Mouse (Mus musculus): Measurements from ENCODE around the gene Sprtn. TPM values are rescaled to one million over a fixed set of nuclear protein-coding genes. Genes with fewer than 3 reads are reported as not detected.

Sprtn gene
- polyA plus RNA-seq, 2 experiments, result 11.3 to 16.5 TPM

GRCm38 (mm10) chr8:124950865-124951264 lies 53.2 kb downstream of the Sprtn start:
- H3K27me3 ChIP-seq (ENCODE audit: control insufficient read depth, insufficient read depth, low read length), result no peaks in the 10 kb centered on the region
- H3K9ac ChIP-seq (ENCODE audit: low read depth, low read length, severe bottlenecking), result no peak overlapping the region
- H3K4me2 ChIP-seq (replicated peaks; ENCODE audit: low read depth, low read length, severe bottlenecking), result peak overlapping the region; percentile 85; the same call in 1 of the 2 replicates
- no peaks in the 10 kb centered on the region for H3K9me3 ChIP-seq (ENCODE audit: control insufficient read depth, low read length)
- H3K36me3 ChIP-seq (ENCODE audit: control insufficient read depth, insufficient read depth, low read length), result no peaks in the 10 kb centered on the region; the same call in 1 of the 2 replicates
- DNase-seq (ENCODE audit: low spot score) (no peak), ATAC-seq (ENCODE audit: low FRiP score, low read depth) (no peak)
- H3K27ac ChIP-seq (replicated peaks; ENCODE audit: low read depth, low read length), result no peak overlapping the region
- H3K4me1 ChIP-seq (ENCODE audit: control insufficient read depth, insufficient read depth, low read length), result peaks cover 21% of the 10 kb centered on the region
- 75% methylated on average over 2 of the region's 2 CpGs for WGBS
- no peak for TF ChIP-seq POLR2A (IDR thresholded peaks at IDR 0.05; ENCODE audit: borderline replicate concordance, extremely low read depth, insufficient read depth, insufficient read length)
- no peak overlapping the region for H3K4me3 ChIP-seq (replicated peaks; ENCODE audit: low read length)

- H3K4me2 ChIP-seq (replicated peaks; ENCODE audit: low read depth, low read length, severe bottlenecking), result no peak overlapping the region
- no peak overlapping the region for H3K27ac ChIP-seq (replicated peaks; ENCODE audit: low read depth, low read length)
- DNase-seq (ENCODE audit: low spot score) (no peak), ATAC-seq (ENCODE audit: low FRiP score, low read depth) (no peak)
- H3K27me3 ChIP-seq (ENCODE audit: control insufficient read depth, insufficient read depth, low read length), result no peaks in the 10 kb centered on the region
- WGBS, result 88% methylated on average over 7 of the region's 7 CpGs
- no peak overlapping the region for H3K4me3 ChIP-seq (replicated peaks; ENCODE audit: low read length)
- TF ChIP-seq POLR2A (IDR thresholded peaks at IDR 0.05; ENCODE audit: borderline replicate concordance, extremely low read depth, insufficient read depth, insufficient read length), result no peak
- no peaks in the 10 kb centered on the region for H3K36me3 ChIP-seq (ENCODE audit: control insufficient read depth, insufficient read depth, low read length)
- no peaks in the 10 kb centered on the region for H3K9me3 ChIP-seq (ENCODE audit: control insufficient read depth, low read length)
- no peak overlapping the region for H3K9ac ChIP-seq (ENCODE audit: low read depth, low read length, severe bottlenecking)
- H3K4me1 ChIP-seq (ENCODE audit: control insufficient read depth, insufficient read depth, low read length), result peaks cover 7% of the 10 kb centered on the region; the same call in 1 of the 2 replicates
These were observed 55.5 kb downstream of the Sprtn start for GRCm38 (mm10) chr8:124953188-124953587.

- WGBS, result 64% methylated on average over 8 of the region's 8 CpGs
- Histone ChIP-seq H3K27me3 (ENCODE audit: control insufficient read depth, insufficient read depth, low read length) (no peaks in the 10 kb centered on the region), H3K4me1 (ENCODE audit: control insufficient read depth, insufficient read depth, low read length) (peaks cover 7% of the 10 kb centered on the region; the same call in 1 of the 2 replicates), H3K4me2 (replicated peaks; ENCODE audit: low read depth, low read length, severe bottlenecking) (no peak overlapping the region), H3K27ac (replicated peaks; ENCODE audit: low read depth, low read length) (no peak overlapping the region), H3K9ac (ENCODE audit: low read depth, low read length, severe bottlenecking) (no peak overlapping the region), H3K9me3 (ENCODE audit: control insufficient read depth, low read length) (no peaks in the 10 kb centered on the region), H3K36me3 (ENCODE audit: control insufficient read depth, insufficient read depth, low read length) (no peaks in the 10 kb centered on the region), H3K4me3 (replicated peaks; ENCODE audit: low read length) (no peak overlapping the region)
- ATAC-seq (ENCODE audit: low FRiP score, low read depth) (no peak), DNase-seq (ENCODE audit: low spot score) (no peak)
- no peak for TF ChIP-seq POLR2A (IDR thresholded peaks at IDR 0.05; ENCODE audit: borderline replicate concordance, extremely low read depth, insufficient read depth, insufficient read length)
These were observed 56.9 kb downstream of the Sprtn start for GRCm38 (mm10) chr8:124954572-124955082.

Other genes starting within 250 kb of the Sprtn start
- gene 2310022B05Rik, start 234.5 kb upstream of the Sprtn start, polyA plus RNA-seq (2012; rRNA removed), result 89.4 and 105 TPM in 2 replicates
- gene 2310022B05Rik, start 234.5 kb upstream of the Sprtn start, polyA plus RNA-seq (2014; fragmentation: Nextera tagmentation; extraction: Ambion mirVana), result 50.7 and 53.9 TPM in 2 replicates
- 42.6 and 44.3 TPM in 2 replicates for gene Ttc13, start 175.9 kb upstream of the Sprtn start, polyA plus RNA-seq (2012; rRNA removed)
- 46.5 and 46.9 TPM in 2 replicates for gene Ttc13, start 175.9 kb upstream of the Sprtn start, polyA plus RNA-seq (2014; fragmentation: Nextera tagmentation; extraction: Ambion mirVana)
- 30.2 and 35.9 TPM in 2 replicates for gene Arv1, start 175.7 kb upstream of the Sprtn start, polyA plus RNA-seq (2012; rRNA removed)
- 21.8 and 21.9 TPM in 2 replicates for gene Arv1, start 175.7 kb upstream of the Sprtn start, polyA plus RNA-seq (2014; fragmentation: Nextera tagmentation; extraction: Ambion mirVana)
- gene Fam89a, start 146.1 kb upstream of the Sprtn start, polyA plus RNA-seq (2012; rRNA removed), result 4.1 and 4.6 TPM in 2 replicates
- 3.3 and 3.4 TPM in 2 replicates for gene Fam89a, start 146.1 kb upstream of the Sprtn start, polyA plus RNA-seq (2014; fragmentation: Nextera tagmentation; extraction: Ambion mirVana)
- 0.20 and 0.29 TPM in 2 replicates for gene Trim67, start 104.8 kb upstream of the Sprtn start, polyA plus RNA-seq (2012; rRNA removed)
- 0.03 and 0.04 TPM in 2 replicates for gene Trim67, start 104.8 kb upstream of the Sprtn start, polyA plus RNA-seq (2014; fragmentation: Nextera tagmentation; extraction: Ambion mirVana)
- gene Gnpat, start 34.9 kb upstream of the Sprtn start, polyA plus RNA-seq (2012; rRNA removed), result 87.2 and 94.8 TPM in 2 replicates
- 95.1 and 99.8 TPM in 2 replicates for gene Gnpat, start 34.9 kb upstream of the Sprtn start, polyA plus RNA-seq (2014; fragmentation: Nextera tagmentation; extraction: Ambion mirVana)
- 28.7 and 30.6 TPM in 2 replicates for gene 2810004N23Rik, start 34.8 kb upstream of the Sprtn start, polyA plus RNA-seq (2012; rRNA removed)
- gene 2810004N23Rik, start 34.8 kb upstream of the Sprtn start, polyA plus RNA-seq (2014; fragmentation: Nextera tagmentation; extraction: Ambion mirVana), result 35.2 and 35.4 TPM in 2 replicates
- gene Exoc8, start 181 bp upstream of the Sprtn start, polyA plus RNA-seq (2012; rRNA removed), result 6.4 TPM in 2 replicates
- 5.7 and 6.8 TPM in 2 replicates for gene Exoc8, start 181 bp upstream of the Sprtn start, polyA plus RNA-seq (2014; fragmentation: Nextera tagmentation; extraction: Ambion mirVana)
- 39.8 and 41.3 TPM in 2 replicates for gene Egln1, start 51.4 kb downstream of the Sprtn start, polyA plus RNA-seq (2012; rRNA removed)
- 18.5 and 18.8 TPM in 2 replicates for gene Egln1, start 51.4 kb downstream of the Sprtn start, polyA plus RNA-seq (2014; fragmentation: Nextera tagmentation; extraction: Ambion mirVana)
- gene Tsnax, start 115.1 kb downstream of the Sprtn start, polyA plus RNA-seq (2012; rRNA removed), result 108 and 122 TPM in 2 replicates
- 137 and 146 TPM in 2 replicates for gene Tsnax, start 115.1 kb downstream of the Sprtn start, polyA plus RNA-seq (2014; fragmentation: Nextera tagmentation; extraction: Ambion mirVana)
- gene Disc1, start 156.3 kb downstream of the Sprtn start, polyA plus RNA-seq (2012; rRNA removed), result 3.2 and 3.8 TPM in 2 replicates
- 2.2 and 2.7 TPM in 2 replicates for gene Disc1, start 156.3 kb downstream of the Sprtn start, polyA plus RNA-seq (2014; fragmentation: Nextera tagmentation; extraction: Ambion mirVana)